8 mouse cellular contexts compared by ENCODE assay signal in the genomic region with DNA sequence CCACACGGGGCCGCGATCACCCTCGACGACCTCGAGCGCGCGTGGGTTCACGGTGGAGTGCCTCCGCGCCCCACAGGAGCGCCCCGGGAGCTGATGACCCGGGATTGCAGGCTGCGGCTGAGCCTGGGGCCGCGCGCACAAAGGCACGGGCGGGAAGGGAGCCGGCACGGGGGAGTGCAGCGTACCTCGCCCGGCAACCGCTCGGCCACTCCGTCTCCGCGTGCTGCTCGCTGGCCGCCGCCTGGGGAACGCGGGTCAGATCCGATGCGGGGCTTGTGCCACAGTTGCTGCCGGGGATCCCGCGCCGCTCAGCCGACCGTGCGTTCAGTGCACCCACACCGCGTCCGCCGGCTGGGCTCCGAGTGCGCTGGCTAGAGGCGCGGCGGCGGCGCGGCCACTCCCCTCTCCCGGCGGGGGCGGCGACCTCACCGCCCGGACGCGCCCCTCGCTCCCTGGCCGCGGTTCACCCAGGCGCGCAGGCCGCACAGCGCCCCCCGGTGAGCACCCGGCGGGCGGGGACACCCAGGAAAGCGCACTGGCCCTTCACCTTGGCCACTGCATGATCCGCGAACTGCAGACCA. TPM values are rescaled to one million over a fixed set of nuclear protein-coding genes. Genes with fewer than 3 reads are reported as not detected.
DNase-seq lines count a peak whose midpoint lies in the region; ATAC-seq and TF ChIP-seq lines count a peak whose summit lies in the region.

Gene Myo1b, minus strand, starts transcription at position 496 of the 581 bp plus-strand sequence.

- no peaks in the 10 kb centered on the region for H3K9me3 ChIP-seq in forebrain, postnatal 0 days (ENCODE audit: low read length)
- H3K9me3 ChIP-seq in hindbrain, embryonic 10.5 days, result no peaks in the 10 kb centered on the region

- peak; percentile 19 for TF ChIP-seq CTCF in forebrain, postnatal 0 days (IDR thresholded peaks at IDR 0.05; ENCODE audit: low read depth)

- H3K4me2 ChIP-seq in forebrain, postnatal 0 days (ENCODE audit: low read depth), result peak within 1 kb of the TSS; percentile 85

- H3K4me1 ChIP-seq in forebrain, postnatal 0 days (ENCODE audit: insufficient read depth), result 0 out of 2 replicates have a peak, but pooled peaks cover 7% of the 10 kb centered on the region
- H3K4me1 ChIP-seq in hindbrain, embryonic 10.5 days (replicated peaks), result peaks cover 40% of the 10 kb centered on the region

- no peaks in the 10 kb centered on the region for H3K36me3 ChIP-seq in forebrain, postnatal 0 days (ENCODE audit: insufficient read depth)
- peaks cover 7% of the 10 kb centered on the region; the same call in 1 of the 2 replicates for H3K36me3 ChIP-seq in hindbrain, embryonic 10.5 days

- ATAC-seq in forebrain, postnatal 0 days, result peak; percentile 84

- peak within 1 kb of the TSS; percentile 75 for H3K4me3 ChIP-seq in forebrain, postnatal 0 days (ENCODE audit: low read depth, low read length)
- H3K4me3 ChIP-seq in hindbrain, embryonic 10.5 days, result peak within 1 kb of the TSS; percentile 91

- peak; percentile 63 for DNase-seq in MN1 (ENCODE audit: low spot score)
- peak; percentile 65 to 69 for DNase-seq in adrenal gland, postnatal 4 days (ENCODE audit: low spot score in 2 of 2)
- DNase-seq in forebrain, postnatal 0 days, result peak; percentile 64
- DNase-seq in hindbrain, embryonic 10.5 days (ENCODE audit: low spot score), result peak; percentile 78
- peak in 1 of 2 experiments; percentile 20 for DNase-seq in left cerebral cortex, adult 8-10 months (ENCODE audit: low spot score in 2 of 2)
- DNase-seq in lung, postnatal 4 days, result peak; percentile 88 to 92
- peak; percentile 29 to 36 for DNase-seq in right cerebral cortex, adult 2 months (ENCODE audit: low spot score in 2 of 2)
- DNase-seq in yolk sac, embryonic 10.5 days (ENCODE audit: low spot score), result peak; percentile 80

- no peaks in the 10 kb centered on the region for H3K27me3 ChIP-seq in forebrain, postnatal 0 days (ENCODE audit: insufficient read depth, low read length)
- H3K27me3 ChIP-seq in hindbrain, embryonic 10.5 days (ENCODE audit: insufficient read depth, poor library complexity, severe bottlenecking), result peaks cover 4% of the 10 kb centered on the region

- WGBS in forebrain, postnatal 0 days, result 2% methylated on average over 75 of the region's 79 CpGs
- WGBS in hindbrain, embryonic 10.5 days, result under 1% methylated on average over 79 of the region's 79 CpGs

- peak within 1 kb of the TSS; percentile 86 for H3K9ac ChIP-seq in forebrain, postnatal 0 days

- H3K27ac ChIP-seq in forebrain, postnatal 0 days (ENCODE audit: low read depth, low read length), result peak within 1 kb of the TSS; percentile 89
- peak within 1 kb of the TSS; percentile 99 for H3K27ac ChIP-seq in hindbrain, embryonic 10.5 days

RNA-seq across cellular contexts. Expression of gene Myo1b, which starts in this region (rescaled TPM):
- total RNA-seq in adrenal gland, postnatal 4 days (2021), result 10 to 100 TPM; 79.8 to 88.2 TPM
- total RNA-seq in forebrain, postnatal 0 days (2014; rRNA removed), result 44.4 and 53.0 TPM in 2 replicates
- polyA plus RNA-seq in forebrain, postnatal 0 days (2015; fragmentation: Nextera tagmentation; extraction: Ambion mirVana), result 37.0 and 47.4 TPM in 2 replicates
- 72.6 and 77.6 TPM in 2 replicates for polyA plus RNA-seq in hindbrain, embryonic 10.5 days (2016; fragmentation: Nextera tagmentation; extraction: Ambion mirVana)
- 10 to 100 TPM; 30.7 to 48.0 (median 40.7) TPM for total RNA-seq in left cerebral cortex, adult 8-10 months (2022)
